Mouse (Mus musculus) B cell, adult (primary cell): ENCODE data around the gene Erbb3. TPM values are rescaled to one million over a fixed set of nuclear protein-coding genes. Genes with fewer than 3 reads are reported as not detected.

Source experiments
- total RNA-seq: library from RNA; stranded (reverse); gene quantifications from 4 replicates; pipeline ENCODE4 v1.2.4, GENCODE M21; 2023; ENCODE audit not compliant: inconsistent age

Erbb3 gene
- 1.1 to 1.3 TPM (median 1.1 TPM) in 4 replicates for total RNA-seq

DNA sequence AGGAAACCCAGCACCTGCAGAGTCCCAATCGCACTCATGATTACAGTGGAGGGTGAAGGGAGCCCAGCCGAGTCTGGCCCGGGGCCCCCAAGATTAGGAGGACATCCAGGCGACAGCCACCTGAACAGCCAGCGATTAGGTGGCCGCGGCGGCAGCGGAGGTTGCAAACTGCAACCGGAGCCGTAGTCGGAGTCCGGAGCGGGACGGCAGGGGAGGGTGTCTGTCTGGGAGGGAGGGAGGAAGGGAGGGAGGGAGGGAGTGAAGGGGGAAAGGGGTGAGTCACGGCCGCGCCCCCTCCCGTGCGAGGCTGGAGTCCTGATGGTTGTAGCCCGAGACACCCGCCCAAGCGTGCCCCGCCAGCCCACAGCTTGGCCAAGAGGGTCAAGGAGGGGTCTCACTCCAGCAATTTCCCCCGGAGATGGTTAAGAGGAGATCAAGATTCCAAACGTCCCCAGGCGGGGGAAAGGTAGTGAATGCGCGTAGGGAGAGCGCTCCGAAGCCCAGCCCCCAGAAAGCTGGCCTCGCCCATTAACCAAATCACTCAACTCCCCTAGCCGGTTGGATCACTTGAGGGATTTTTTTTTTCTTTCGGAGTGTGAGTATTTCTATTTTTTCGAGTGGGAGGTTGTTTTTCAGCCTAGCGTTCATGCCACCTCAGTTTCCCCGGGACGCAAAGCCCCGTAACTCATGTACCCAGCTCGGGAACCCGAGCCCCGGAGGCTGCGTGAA, at the start of gene Erbb3:
Gene Erbb3 (minus strand): TSS at position 189 of the 729 bp plus-strand sequence.

DNA sequence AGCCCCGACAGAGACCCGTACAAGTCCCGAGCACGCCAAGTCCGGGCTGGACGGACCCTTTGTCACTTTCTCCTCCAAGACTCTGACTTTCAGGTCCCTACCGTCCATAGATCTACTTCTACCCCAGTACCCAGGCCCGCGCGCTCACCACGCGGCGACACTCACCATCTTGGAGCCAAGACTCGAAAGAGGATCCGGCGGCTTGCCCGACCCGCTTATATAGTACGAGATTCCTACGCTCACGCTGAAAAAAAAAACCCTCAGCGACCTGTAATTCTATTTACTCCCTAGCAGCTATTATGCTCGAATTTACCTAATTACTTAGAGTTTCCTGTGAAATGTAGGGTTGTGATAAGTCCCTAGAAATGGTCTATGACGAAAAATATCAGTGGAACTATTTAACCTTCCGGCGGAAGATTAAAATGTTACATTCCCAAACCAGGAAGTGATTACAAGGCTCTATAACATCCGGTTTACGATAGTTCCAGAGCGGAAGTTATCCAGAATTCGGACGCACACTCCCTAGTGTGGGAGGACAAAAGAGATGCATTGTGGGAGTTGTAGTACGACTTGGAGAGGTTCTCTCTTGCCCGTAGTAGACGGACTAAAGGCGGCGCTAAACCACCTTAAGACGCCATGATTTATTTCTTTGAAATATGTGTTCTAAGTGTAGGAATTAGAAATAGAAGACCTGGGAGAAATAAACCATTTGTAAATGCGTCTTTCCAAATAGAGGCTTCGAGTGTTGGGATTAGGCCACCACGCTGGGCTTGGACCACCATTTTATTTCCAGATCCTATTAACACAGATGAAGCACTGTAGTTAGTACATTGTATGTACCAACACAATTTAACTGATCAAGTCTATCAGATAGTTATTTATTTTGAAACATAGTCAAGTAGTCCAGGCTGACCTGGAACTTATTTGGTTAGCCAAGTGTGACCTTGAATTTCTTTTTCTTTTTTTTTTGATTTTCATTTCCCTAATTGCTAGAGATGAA, 37.2 kb upstream of the Erbb3 start, which contains the start of gene Rps26:
Gene Rps26 (minus strand): TSS at position 437 of the 1,000 bp plus-strand sequence.

DNA sequence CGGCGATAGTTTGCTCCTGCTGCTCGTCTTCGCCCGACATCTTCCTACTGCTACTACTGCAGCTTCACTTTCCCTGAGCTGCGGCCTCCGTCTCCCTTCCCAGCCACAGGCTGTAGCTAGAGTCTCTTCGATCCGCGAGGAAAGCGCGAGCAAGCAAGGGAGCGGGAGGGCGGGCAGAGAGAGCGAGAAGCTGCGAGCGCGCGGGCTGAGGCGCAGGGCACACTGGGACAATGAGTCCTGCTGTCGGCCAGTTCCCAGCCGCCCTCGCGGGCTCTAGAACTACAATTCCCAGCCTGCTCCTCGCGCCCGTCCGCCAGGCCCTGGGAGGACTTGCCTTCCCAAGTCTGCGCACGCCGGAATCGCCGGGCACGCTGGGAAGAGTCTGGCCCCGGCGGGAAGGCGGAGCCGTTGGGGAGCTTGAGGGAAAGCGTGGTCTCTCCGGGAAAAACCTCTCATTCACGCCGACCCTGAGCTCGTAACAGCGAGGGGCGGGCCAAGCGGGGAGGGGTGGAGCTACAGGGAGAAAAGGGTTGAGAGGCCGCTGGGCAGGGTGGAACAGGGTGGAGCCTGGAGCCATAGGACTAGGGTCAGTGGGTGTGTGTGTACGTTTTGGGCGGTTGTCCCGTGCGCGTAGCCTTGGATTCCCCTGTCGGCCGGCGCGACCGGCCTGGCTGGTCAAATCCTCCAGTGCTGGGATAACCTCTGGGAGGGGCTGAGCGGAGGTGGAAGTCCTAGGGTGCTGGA, 23.5 kb downstream of the Erbb3 start, which contains the start of gene Pa2g4:
Gene Pa2g4 (minus strand): TSS at position 200 of the 744 bp plus-strand sequence.

DNA sequence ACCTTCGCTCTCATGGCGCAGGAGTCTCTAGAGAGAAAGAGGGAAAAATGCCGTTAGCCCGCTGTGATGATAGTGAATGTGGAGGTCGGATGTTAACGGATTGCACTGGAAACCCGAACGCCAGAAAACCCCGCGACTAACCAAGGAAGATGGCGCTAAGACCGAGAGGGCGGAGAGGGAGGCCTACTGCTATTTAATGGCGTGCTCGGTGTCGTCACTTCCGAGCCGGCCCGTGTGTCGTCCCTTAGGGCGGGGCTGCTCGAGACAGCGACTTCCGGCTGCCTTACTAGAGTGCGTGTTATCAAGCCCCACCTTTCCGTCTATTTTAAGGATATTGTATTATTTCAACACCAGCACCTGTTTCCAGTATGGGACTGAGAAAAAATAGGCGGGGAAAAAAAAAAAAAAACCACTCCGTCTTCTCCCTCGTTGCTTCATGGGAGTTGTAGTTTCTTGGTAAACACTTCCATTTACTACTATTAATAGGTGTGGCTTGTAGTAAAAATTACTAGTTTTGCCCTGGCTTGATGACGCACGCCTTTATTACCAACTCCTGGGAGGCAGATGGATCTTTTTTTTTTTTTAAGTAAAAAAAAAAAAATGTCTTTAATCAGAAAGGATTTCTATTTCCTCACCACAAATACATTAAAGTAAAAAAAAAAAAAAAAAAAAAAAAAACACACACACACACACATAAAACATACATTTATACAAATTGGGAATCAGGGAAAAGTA, 40.3 kb downstream of the Erbb3 start, which contains the start of gene Rpl41:
Gene Rpl41 (minus strand): TSS at position 359 of the 735 bp plus-strand sequence.

DNA sequence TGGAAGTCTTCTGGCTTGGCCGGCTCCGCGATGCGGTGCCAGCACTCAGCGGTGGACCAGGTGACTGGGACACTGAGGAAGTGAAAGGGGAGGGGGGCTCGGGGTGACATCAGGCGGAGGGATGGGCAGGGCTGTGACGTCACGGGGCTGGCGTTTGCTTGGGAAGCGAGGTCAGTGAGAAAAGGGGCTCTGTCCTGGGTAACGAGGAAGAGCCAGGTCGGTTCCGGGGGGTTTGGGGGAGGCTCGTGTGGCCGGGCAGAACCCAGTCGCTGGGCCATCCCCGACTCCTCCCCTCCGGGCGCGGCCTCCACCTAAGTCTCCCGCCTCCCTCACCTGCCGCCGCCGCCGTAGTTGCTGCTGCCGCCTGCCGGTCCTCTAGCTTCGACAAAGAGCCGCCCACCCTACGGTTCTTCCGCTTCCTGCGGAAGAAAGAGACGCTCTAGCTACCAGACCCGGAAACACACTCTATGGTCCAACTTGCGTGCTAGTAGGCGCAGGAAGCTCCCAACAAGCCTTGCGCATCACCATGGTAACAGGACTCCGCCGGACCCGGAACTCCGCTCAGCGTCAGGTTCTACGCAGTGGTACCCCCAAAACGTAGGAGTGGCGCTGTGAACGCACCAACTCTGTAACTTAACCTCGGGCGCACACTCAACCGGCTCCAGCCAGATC, 42.0 kb downstream of the Erbb3 start, which contains the start of gene Zc3h10:
Gene Zc3h10 (minus strand): TSS at position 414 of the 672 bp plus-strand sequence.

DNA sequence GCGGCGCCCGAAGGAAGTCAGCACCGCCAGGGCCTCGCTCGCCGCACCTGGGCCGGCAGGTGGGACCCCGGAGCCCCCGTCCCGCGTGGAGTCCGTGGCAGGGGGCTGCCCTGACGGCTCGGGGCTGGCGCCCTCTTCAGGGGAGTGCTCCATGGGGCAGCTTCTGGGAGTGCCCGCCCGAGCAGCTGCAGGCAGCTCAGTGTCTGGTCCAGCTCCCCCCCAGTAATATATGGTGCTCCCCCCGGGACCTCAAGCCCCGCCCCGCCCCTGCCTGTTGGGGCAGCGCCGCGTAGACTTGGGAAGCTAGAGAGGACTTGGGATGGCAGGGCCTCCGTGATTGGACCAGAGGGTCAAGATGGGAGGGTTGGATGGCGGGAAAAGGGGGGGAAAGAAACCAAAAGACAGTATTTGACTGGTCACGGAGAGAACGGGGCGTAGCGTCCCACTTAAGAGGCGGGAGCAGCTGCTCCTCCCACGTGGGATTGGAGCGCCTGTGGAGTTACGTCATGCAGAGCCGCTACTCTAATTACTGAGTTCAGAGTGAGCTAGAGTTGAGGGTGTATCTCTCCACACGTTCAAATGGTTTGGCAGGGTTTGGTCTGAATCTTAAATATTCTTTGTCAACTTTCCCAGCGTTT, 63.7 kb downstream of the Erbb3 start, which contains the start of gene Esyt1:
Gene Esyt1 (minus strand): TSS at position 201 of the 638 bp plus-strand sequence.

Other genes starting within 250 kb of the Erbb3 start
- 29.6 to 36.9 TPM (median 33.0 TPM) in 4 replicates for gene Coq10a, start 220.7 kb downstream of the Erbb3 start, total RNA-seq
- gene Ankrd52, start 212.5 kb downstream of the Erbb3 start, total RNA-seq: 66.2 to 68.1 TPM (median 67.1 TPM) in 4 replicates
- 0.83 TPM in 1 of 4 replicates, not detected in the others for gene Slc39a5, start 188.4 kb downstream of the Erbb3 start, total RNA-seq
- gene Nabp2, start 178.2 kb downstream of the Erbb3 start, total RNA-seq: 49.3 to 60.3 TPM (median 54.7 TPM) in 4 replicates
- 58.7 to 71.1 TPM (median 64.1 TPM) in 4 replicates for gene Rnf41, start 178.0 kb downstream of the Erbb3 start, total RNA-seq
- 149 to 158 TPM (median 152 TPM) in 4 replicates for gene Smarcc2, start 130.4 kb downstream of the Erbb3 start, total RNA-seq
- 518 to 597 TPM (median 546 TPM) in 4 replicates for gene Myl6, start 95.5 kb downstream of the Erbb3 start, total RNA-seq
- gene Myl6b, start 91.0 kb downstream of the Erbb3 start, total RNA-seq: 0.67 to 0.69 TPM in 2 of 4 replicates, not detected in the others
- 238 to 249 TPM (median 246 TPM) in 4 replicates for gene Esyt1, start 63.8 kb downstream of the Erbb3 start, total RNA-seq
- 80.4 to 85.9 TPM (median 83.5 TPM) in 4 replicates for gene Zc3h10, start 41.9 kb downstream of the Erbb3 start, total RNA-seq
- gene Rpl41, start 40.3 kb downstream of the Erbb3 start, total RNA-seq: 3,879 to 4,089 TPM (median 3,915 TPM) in 4 replicates
- gene Pa2g4, start 23.7 kb downstream of the Erbb3 start, total RNA-seq: 78.9 to 84.1 TPM (median 82.9 TPM) in 4 replicates
- gene Rps26, start 37.1 kb upstream of the Erbb3 start, total RNA-seq: 1,201 to 1,335 TPM (median 1,220 TPM) in 4 replicates
- 0.15 TPM in 1 of 4 replicates, not detected in the others for gene Ikzf4, start 56.3 kb upstream of the Erbb3 start, total RNA-seq
- gene Suox, start 84.4 kb upstream of the Erbb3 start, total RNA-seq: 7.2 to 8.1 TPM (median 7.7 TPM) in 4 replicates
- 61.7 to 64.7 TPM (median 62.8 TPM) in 4 replicates for gene Rab5b, start 106.6 kb upstream of the Erbb3 start, total RNA-seq
- 0.54 to 0.83 TPM (median 0.67 TPM) in 4 replicates for gene Pmel, start 114.5 kb upstream of the Erbb3 start, total RNA-seq
- 44.0 to 57.4 TPM (median 48.5 TPM) in 4 replicates for gene Cdk2, start 115.4 kb upstream of the Erbb3 start, total RNA-seq
- gene Dgka, start 155.2 kb upstream of the Erbb3 start, total RNA-seq: 175 to 191 TPM (median 178 TPM) in 4 replicates
- gene Pym1, start 158.2 kb upstream of the Erbb3 start, total RNA-seq: 43.4 to 50.0 TPM (median 45.3 TPM) in 4 replicates
- 0.22 to 0.45 TPM in 2 of 4 replicates, not detected in the others for gene Mmp19, start 201.3 kb upstream of the Erbb3 start, total RNA-seq
- 65.7 to 75.8 TPM (median 70.4 TPM) in 4 replicates for gene Dnajc14, start 214.4 kb upstream of the Erbb3 start, total RNA-seq
- 12.1 to 19.1 TPM (median 15.0 TPM) in 4 replicates for gene Tmem198b, start 214.7 kb upstream of the Erbb3 start, total RNA-seq
- gene Sarnp, start 227.7 kb upstream of the Erbb3 start, total RNA-seq: 52.3 to 61.0 TPM (median 54.7 TPM) in 4 replicates
- gene Ormdl2, start 232.0 kb upstream of the Erbb3 start, total RNA-seq: 22.4 to 30.5 TPM (median 24.3 TPM) in 4 replicates